Mouse (Mus musculus) small intestine, adult 2 months (tissue): Measurements from ENCODE around the gene Spata31d1d. TPM values are rescaled to one million over a fixed set of nuclear protein-coding genes. Genes with fewer than 3 reads are reported as not detected.
"Not testable (repeated sequence)": the region's sequence is repeated elsewhere in the genome, so short reads cannot be mapped to it uniquely, and the experiment has no call there.

ENCODE experiments used
- H3K27ac ChIP-seq: fragments of 200-500 bp; 2 replicates; pipeline ENCODE4 v1.5.1; 2012; ENCODE audit warnings: low read depth, low read length, control low read depth, inconsistent platforms; ENCODE audit not compliant: insufficient read depth
- H3K27me3 ChIP-seq: fragments of 200-500 bp; 2 replicates; pipeline ENCODE4 v1.6.1; 2012; ENCODE audit warnings: mild to moderate bottlenecking, moderate library complexity, low read length, inconsistent platforms; ENCODE audit not compliant: control insufficient read depth, insufficient read depth
- H3K36me3 ChIP-seq: fragments of 200-500 bp; 2 replicates; pipeline ENCODE4 v1.6.1; 2012; ENCODE audit warnings: mild to moderate bottlenecking, low read length, control low read depth, inconsistent platforms; ENCODE audit not compliant: control insufficient read depth, insufficient read depth
- H3K4me1 ChIP-seq: fragments of 200-500 bp; 2 replicates; pipeline ENCODE4 v1.6.1; 2012; ENCODE audit warnings: low read length, inconsistent platforms, mixed read lengths; ENCODE audit not compliant: control insufficient read depth, insufficient read depth, insufficient read length
- H3K4me3 ChIP-seq: fragments of 200-500 bp; 2 replicates; pipeline ENCODE4 v1.5.1; 2012; ENCODE audit warnings: low read depth, mild to moderate bottlenecking, control low read depth, inconsistent platforms, low read length, moderate library complexity
- CTCF ChIP-seq: fragments of 200-500 bp; IDR thresholded peaks from 2 replicates; pipeline ENCODE4 v1.5.1; 2012; ENCODE audit warnings: low read depth, mild to moderate bottlenecking, control low read depth, inconsistent platforms, low read length, moderate library complexity, mixed read lengths; ENCODE audit not compliant: insufficient replicate concordance, insufficient read length; ENCODE audit errors: extremely low read depth
- POLR2A ChIP-seq: fragments of 200-500 bp; IDR thresholded peaks from 2 replicates; pipeline ENCODE4 v1.6.1; 2012; ENCODE audit warnings: low read depth, mild to moderate bottlenecking, control low read depth, inconsistent platforms, low read length, moderate library complexity
- WGBS: fragments of 180-500 bp; shearing (Covaris S2); methylation state at CpG from one replicate; pipeline ENCODE4 v1.1.7; 2018; 5-methylcytosine and 5-hydroxymethylcytosine counted together
- polyA plus RNA-seq: library from polyadenylated mRNA; depleted of rRNA; stranded (reverse); fragments of >200 nt; gene quantifications from 2 replicates; pipeline ENCODE4 v1.2.3, GENCODE M21; 2012

Gene Spata31d1d
- polyA plus RNA-seq, 1 experiment, result not detected

- TF ChIP-seq POLR2A (no peak), CTCF (no peak)
- Histone ChIP-seq H3K4me1 (no peaks in the 10 kb centered on the region), H3K4me3 (no peak within 1 kb of the TSS), H3K27ac (no peak within 1 kb of the TSS), H3K27me3 (no peaks in the 10 kb centered on the region), H3K36me3 (no peaks in the 10 kb centered on the region)
- WGBS, result 88% methylated on average over 15 of the region's 15 CpGs
Observed at GRCm38 (mm10) chr13:59710230-59710629, 21.3 kb downstream of the Spata31d1d start, which contains the start of gene Spata31d1a. Gene Spata31d1a (minus strand): TSS chr13:59710330.

GRCm38 (mm10) chr13:59704562-59704961 is 27.0 kb downstream of the Spata31d1d start:
- Histone ChIP-seq H3K4me3 (no peak overlapping the region), H3K27ac (no peak overlapping the region), H3K36me3 (no peaks in the 10 kb centered on the region), H3K27me3 (no peaks in the 10 kb centered on the region), H3K4me1 (no peaks in the 10 kb centered on the region)
- TF ChIP-seq CTCF (no peak), POLR2A (no peak)
- 51% methylated on average over 12 of the region's 12 CpGs for WGBS

- TF ChIP-seq POLR2A (no peak), CTCF (no peak)
- H3K4me1 ChIP-seq, result no peaks in the 10 kb centered on the region
- no peaks in the 10 kb centered on the region for H3K36me3 ChIP-seq
- 84% methylated on average over 12 of the region's 12 CpGs for WGBS
- H3K27me3 ChIP-seq, result no peaks in the 10 kb centered on the region
- H3K27ac ChIP-seq, result no peak overlapping the region
- no peak overlapping the region for H3K4me3 ChIP-seq
Observed at GRCm38 (mm10) chr13:59703514-59703913, 28.0 kb downstream of the Spata31d1d start.

GRCm38 (mm10) chr13:59700137-59700536 is 31.4 kb downstream of the Spata31d1d start:
- H3K4me1 ChIP-seq, H3K36me3 ChIP-seq, H3K4me3 ChIP-seq, H3K27ac ChIP-seq, H3K27me3 ChIP-seq: not testable (repeated sequence)
- 65% methylated on average over 1 of the region's 1 CpGs for WGBS

GRCm38 (mm10) chr13:59699131-59699530 is 32.4 kb downstream of the Spata31d1d start:
- Histone ChIP-seq H3K4me3 (no peak overlapping the region), H3K36me3 (no peaks in the 10 kb centered on the region), H3K27ac (no peak overlapping the region), H3K4me1 (no peaks in the 10 kb centered on the region), H3K27me3 (no peaks in the 10 kb centered on the region)
- 87% methylated on average over 8 of the region's 8 CpGs for WGBS
- TF ChIP-seq CTCF (no peak), POLR2A (no peak)

- no peaks in the 10 kb centered on the region for H3K4me1 ChIP-seq
- 81% methylated on average over 7 of the region's 7 CpGs for WGBS
- H3K36me3 ChIP-seq, result no peaks in the 10 kb centered on the region
- TF ChIP-seq CTCF (no peak), POLR2A (no peak)
- no peaks in the 10 kb centered on the region for H3K27me3 ChIP-seq
- H3K4me3 ChIP-seq, result no peak overlapping the region
- H3K27ac ChIP-seq, result no peak overlapping the region
Observed at GRCm38 (mm10) chr13:59695781-59696180, 35.8 kb downstream of the Spata31d1d start.

- Histone ChIP-seq H3K4me1 (no peaks in the 10 kb centered on the region), H3K4me3 (no peak within 1 kb of the TSS), H3K27me3 (no peaks in the 10 kb centered on the region), H3K27ac (no peak within 1 kb of the TSS), H3K36me3 (no peaks in the 10 kb centered on the region)
- TF ChIP-seq POLR2A, result no peak
- no peak for TF ChIP-seq CTCF
- WGBS, result 87% methylated on average over 3 of the region's 3 CpGs
Observed at GRCm38 (mm10) chr13:59694008-59694407, 37.5 kb downstream of the Spata31d1d start, which contains the start of gene 4921517D22Rik. Gene 4921517D22Rik (minus strand): TSS chr13:59694108.

GRCm38 (mm10) chr13:59691478-59691877 is 40.1 kb downstream of the Spata31d1d start:
- 77% methylated on average over 10 of the region's 10 CpGs for WGBS
- Histone ChIP-seq H3K4me1 (no peaks in the 10 kb centered on the region), H3K27ac (no peak overlapping the region), H3K27me3 (no peaks in the 10 kb centered on the region), H3K4me3 (no peak overlapping the region), H3K36me3 (no peaks in the 10 kb centered on the region)
- TF ChIP-seq CTCF, result no peak
- TF ChIP-seq POLR2A, result no peak
